Mouse (Mus musculus) G1E-ER4 (cell line): ENCODE measurements around the gene Gpr27. TPM values are rescaled to one million over a fixed set of nuclear protein-coding genes. Genes with fewer than 3 reads are reported as not detected.

Source experiments
- GATA1 ChIP-seq: IDR thresholded peaks from one replicate; pipeline ENCODE4 v1.8.0; 2012; ENCODE audit warnings: low read length, inconsistent platforms
- polyA plus RNA-seq: library from polyadenylated mRNA; stranded (reverse); fragments of >175 nt; gene quantifications from 2 replicates; pipeline ENCODE4 v1.2.3, GENCODE M21; 2012

Gene Gpr27
- polyA plus RNA-seq, 1 experiment, result not detected

GRCm38 (mm10) chr6:99667290-99667689, 25.2 kb upstream of the Gpr27 start:
- TF ChIP-seq GATA1, result no peak

DNA sequence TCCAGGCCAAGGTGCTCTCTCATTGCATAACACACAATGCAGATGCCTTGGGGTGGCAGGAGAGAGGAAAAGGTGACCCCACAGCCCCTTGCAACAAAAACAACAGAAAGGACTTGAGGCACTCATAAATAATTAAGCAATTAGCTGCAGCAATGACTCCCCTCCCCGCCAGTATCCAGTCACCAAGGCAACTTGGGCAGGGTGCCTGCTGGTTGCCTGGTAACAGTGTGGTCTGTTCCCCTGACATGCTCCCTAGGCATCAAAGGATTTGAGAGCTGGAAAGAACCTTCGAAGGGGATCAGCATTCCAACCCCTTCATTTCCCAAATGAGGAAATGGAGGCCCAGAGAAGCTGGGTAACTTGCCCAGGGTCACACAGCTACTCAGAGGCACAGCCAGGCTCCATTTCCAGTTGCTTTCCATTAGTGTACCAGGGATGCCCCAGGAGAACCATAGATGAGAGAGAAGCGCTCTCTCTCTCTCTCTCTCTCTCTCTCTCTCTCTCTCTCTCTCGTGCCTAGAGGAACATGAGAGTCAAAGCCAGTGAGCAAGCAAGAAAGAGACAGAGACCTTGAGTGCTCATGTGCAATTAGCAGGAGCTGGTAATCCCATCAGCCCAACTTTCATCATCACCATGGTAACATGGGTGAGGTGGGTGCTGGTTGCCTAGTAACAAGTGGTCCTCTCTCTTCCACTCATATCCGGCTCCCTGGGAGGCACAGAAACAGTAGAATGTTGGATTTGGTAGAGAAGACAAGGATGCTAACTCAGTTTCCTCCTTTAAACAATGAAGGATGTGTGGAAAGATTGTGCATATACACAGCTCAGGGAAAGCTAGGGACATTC, 22.8 kb upstream of the Gpr27 start:
- TF ChIP-seq GATA1, result no peak

GRCm38 (mm10) chr6:99670481-99671119, 21.9 kb upstream of the Gpr27 start:
- no peak for TF ChIP-seq GATA1

- no peak for TF ChIP-seq GATA1
These were observed 20.7 kb upstream of the Gpr27 start for GRCm38 (mm10) chr6:99671768-99672167.

GRCm38 (mm10) chr6:99674482-99674881, 18.0 kb upstream of the Gpr27 start:
- TF ChIP-seq GATA1, result no peak

GRCm38 (mm10) chr6:99677325-99677724, 15.2 kb upstream of the Gpr27 start:
- TF ChIP-seq GATA1, result no peak

GRCm38 (mm10) chr6:99678108-99678507, 14.4 kb upstream of the Gpr27 start:
- TF ChIP-seq GATA1, result no peak

DNA sequence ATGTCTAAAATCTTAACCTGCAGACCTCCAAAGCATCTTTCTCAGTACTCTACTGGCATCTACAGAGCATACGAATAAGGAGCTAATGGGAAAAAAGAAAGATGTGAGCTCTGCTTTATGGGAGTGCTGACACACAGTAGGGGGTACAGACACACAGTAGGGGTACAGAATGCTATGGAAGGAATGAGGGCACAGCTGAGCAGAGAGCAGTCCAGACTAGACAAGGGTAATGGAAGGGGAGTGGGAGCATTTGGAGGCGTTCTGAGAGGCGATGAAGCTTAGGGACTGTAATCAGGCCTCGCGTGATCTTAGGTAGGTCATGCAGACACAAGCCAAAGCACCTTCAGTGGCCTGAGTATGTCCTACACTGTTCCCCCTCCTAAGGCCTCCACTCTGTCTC, 8.5 kb upstream of the Gpr27 start:
- no peak for TF ChIP-seq GATA1

DNA sequence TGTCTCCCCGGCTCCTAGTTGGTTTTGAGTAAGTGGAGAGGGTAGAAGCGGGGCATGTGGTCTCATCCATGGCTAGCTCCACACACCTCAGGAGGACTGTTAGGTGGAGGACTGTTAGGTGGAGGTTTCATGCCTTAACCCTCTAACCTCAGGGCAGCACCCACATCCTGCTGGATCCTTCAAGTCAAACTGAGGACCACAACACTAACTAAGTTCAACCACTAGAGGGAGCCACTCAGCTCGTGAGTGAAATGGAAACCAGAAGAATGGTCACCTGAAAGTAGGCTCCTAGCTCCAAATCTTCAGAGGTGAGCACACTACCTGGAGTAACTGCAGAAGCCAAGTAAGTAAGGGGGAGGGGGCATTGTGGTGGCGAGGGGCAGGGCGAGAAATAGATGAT, 7.6 kb upstream of the Gpr27 start:
- TF ChIP-seq GATA1, result no peak

GRCm38 (mm10) chr6:99688513-99688912, 4.0 kb upstream of the Gpr27 start:
- TF ChIP-seq GATA1, result no peak

DNA sequence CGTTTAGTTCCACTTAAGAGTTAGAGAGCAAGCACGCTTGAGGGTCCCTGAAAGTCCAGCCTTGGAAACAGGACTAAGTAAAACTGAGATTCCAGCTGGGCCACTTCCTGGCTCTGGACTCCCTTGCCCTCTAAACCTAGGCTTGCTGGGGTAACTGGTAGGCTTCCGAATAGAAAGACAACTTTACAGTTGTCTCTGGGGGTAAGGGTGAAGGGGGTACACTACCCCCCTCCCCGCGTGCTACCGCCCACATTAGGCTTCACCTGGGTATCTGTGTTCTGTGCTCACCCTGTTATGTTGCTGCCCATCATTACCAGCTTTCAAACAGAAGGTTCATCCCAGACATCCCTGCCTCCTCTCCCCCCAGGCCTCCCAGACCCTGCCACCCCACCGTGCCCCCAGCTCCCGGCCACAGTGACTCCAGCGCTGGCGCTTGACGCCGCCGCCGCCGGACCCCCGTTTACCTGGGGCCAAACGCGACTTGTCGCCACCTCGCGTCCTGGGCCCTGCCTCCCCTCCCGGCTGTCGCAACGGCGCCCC, 743 bp upstream of the Gpr27 start:
- TF ChIP-seq GATA1, result no peak

DNA sequence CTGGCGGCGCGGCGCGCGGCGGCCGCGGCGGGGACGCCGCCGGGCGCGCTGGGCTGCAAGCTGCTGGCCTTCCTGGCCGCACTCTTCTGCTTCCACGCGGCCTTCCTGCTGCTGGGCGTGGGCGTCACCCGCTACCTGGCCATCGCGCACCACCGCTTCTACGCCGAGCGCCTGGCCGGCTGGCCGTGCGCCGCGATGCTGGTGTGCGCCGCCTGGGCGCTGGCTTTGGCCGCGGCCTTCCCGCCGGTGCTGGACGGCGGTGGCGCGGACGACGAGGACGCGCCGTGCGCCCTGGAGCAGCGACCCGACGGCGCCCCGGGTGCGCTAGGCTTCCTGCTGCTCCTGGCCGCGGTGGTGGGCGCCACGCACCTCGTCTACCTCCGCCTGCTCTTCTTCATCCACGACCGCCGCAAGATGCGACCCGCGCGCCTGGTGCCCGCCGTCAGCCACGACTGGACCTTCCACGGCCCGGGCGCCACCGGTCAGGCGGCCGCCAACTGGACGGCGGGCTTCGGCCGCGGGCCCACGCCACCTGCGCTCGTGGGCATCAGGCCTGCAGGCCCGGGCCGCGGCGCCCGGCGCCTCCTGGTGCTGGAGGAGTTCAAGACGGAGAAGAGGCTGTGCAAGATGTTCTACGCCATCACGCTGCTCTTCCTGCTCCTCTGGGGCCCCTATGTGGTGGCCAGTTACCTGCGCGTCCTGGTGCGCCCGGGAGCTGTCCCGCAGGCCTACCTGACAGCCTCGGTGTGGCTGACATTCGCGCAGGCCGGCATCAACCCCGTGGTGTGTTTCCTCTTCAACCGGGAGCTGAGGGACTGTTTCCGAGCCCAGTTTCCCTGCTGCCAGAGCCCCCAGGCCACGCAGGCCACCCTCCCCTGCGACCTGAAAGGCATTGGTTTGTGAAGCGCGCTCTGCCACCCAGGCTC, 700 bp downstream of the Gpr27 start:
- no peak for TF ChIP-seq GATA1

GRCm38 (mm10) chr6:99700484-99700883, 8.0 kb downstream of the Gpr27 start:
- TF ChIP-seq GATA1, result no peak

- no peak for TF ChIP-seq GATA1
These were observed 19.2 kb downstream of the Gpr27 start for GRCm38 (mm10) chr6:99711576-99712101.

DNA sequence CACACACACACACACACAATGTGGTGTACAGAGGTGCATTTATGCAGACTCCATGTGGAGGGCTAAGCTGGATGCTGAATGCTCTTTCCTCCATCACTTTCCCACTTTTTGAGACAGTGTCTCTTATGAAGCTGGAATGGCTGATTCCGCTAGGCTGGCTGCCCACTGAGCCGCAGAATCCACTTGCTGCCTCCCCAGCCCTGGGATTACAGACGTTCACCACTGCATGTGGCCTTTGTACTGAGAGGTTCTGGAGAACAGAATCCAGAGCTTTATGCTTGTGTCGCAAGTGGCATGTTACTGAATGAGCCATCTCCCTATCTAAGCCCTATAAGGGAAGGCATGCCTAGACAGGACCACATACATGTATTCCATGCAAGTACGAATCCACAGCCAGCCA, 20.8 kb downstream of the Gpr27 start:
- no peak for TF ChIP-seq GATA1

GRCm38 (mm10) chr6:99715191-99715590, 22.7 kb downstream of the Gpr27 start:
- no peak for TF ChIP-seq GATA1
